Mouse (Mus musculus) heart, adult 8-10 months (tissue): ENCODE results near the gene Myocos. TPM values are rescaled to one million over a fixed set of nuclear protein-coding genes. Genes with fewer than 3 reads are reported as not detected.
"Not testable (repeated sequence)": the region's sequence is repeated elsewhere in the genome, so short reads cannot be mapped to it uniquely, and the experiment has no call there.

Experiments
- DNase-seq: peaks from one replicate; pipeline ENCODE4 v3.0.0; 2022; ENCODE audit warnings: low spot score
- total RNA-seq, 4 experiments: library from RNA; stranded (reverse); gene quantifications; 2 replicates each; pipeline ENCODE4 v1.2.4; 2022

Gene Myocos
- not detected for total RNA-seq

DNA sequence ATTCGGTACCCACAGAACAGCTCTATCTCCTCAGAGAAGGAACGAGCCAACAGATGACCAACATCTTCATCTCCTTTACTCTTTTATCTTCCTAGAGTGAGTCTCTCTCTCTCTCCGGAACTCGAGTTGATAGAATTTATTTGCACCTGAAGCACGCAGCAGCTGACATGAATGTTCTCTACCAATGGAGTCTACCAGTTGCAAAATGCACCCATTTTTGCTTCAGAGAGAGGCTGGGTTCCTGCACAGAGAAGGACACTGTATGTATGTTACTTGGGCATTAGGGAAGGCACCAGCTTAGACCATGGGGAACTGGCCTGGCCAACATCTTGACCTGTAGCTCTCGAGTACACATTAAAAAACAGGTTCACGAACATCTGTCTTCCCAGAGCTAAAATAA lies at the start of gene Myocos:
Gene Myocos (minus strand): TSS at position 101 of the 400 bp plus-strand sequence.
- DNase-seq = no peak

GRCm38 (mm10) chr1:162700389-162701066 lies 42.5 kb upstream of the Myocos start:
- DNase-seq = no peak

GRCm38 (mm10) chr1:162697866-162698265 lies 39.8 kb upstream of the Myocos start:
- no peak for DNase-seq

GRCm38 (mm10) chr1:162693721-162694120 lies 35.7 kb upstream of the Myocos start:
- no peak for DNase-seq

DNA sequence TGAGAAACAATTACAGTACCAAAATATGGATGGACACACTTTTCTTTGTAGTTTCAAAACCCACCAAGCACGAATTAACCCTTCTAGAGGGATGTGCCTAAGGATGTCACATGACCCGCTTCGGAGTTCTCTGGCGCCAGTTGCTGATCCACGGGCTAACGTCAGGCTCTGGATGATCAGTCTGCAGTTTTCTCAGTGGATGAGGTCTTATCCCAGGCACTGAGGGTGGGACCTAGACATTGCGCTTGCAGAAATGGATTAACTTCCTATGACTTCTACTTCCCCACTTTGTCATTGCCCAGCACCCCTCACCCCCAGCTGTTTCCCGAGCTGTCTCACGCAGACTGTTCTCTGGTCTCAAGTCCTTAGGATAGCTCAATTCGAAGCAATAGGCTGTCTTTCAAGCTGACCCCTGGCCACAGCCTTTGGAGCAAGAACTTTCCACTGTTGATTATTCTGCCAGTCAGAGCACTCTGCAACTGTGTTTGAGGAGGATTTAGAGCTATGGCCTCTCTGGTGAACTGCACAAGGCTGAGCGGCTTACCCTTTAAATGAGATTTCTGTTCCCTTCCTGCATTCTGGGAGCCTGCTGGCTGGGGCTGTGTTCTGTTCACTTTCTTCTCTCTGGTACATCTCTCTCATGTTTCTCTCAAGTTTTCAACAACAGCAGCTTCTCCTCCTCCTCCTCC lies 7.6 kb upstream of the Myocos start:
- DNase-seq = no peak

GRCm38 (mm10) chr1:162664826-162665475 lies 6.9 kb upstream of the Myocos start:
- peak; percentile 81 for DNase-seq

DNA sequence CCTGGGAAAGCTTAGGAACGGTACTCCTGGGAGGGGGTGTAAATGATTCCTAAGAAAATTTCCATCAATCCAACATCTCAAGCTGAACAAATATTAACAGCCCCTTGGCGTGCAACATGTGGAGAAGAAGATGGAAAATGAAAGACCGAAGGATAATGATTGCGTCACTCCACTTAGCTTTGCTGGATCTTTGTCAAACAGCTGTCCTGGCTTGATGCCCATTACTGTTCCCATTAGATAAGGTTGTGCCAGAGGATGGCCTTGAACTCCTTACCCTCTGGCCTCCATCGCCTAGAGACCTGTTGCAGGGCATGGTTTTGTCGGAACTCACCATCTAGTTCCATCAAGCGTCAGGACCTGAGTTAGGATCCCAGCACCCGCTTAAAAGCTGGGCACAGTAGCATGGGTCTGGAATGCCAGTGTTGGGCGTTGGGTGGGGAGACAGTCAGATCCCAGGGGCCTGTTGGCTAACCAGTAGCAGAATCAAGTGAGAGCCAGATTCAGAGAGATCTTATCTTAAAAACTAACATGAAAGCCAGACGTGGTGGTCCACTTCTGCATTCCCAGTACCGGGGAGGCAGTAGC lies 2.3 kb upstream of the Myocos start:
- DNase-seq = peak; percentile 39

GRCm38 (mm10) chr1:162648416-162648815 lies 9.6 kb downstream of the Myocos start:
- DNase-seq = no peak

- no peak for DNase-seq
Measured at GRCm38 (mm10) chr1:162646083-162646686, 11.8 kb downstream of the Myocos start.

GRCm38 (mm10) chr1:162643752-162644151 lies 14.3 kb downstream of the Myocos start:
- DNase-seq = peak; percentile 91

DNA sequence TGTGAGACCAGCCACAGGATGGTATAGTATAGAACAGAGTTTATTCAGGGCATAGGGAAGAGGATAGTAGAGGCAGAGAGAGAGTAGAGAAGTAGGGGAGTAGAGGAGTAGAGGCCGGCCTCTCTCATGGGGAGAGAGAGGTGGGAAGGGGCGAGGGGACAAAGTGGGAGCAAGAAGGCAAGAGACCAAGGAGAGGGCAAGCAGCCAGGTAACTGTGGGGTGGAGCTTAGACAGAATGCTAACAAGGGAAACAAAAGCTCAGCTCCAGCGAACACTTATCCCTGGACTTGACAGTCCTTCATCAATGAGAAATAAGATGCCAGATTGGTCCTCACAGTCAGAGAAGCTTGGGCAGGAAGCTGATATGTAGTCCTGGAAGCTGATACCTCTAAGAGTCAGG lies 15.4 kb downstream of the Myocos start:
- no peak for DNase-seq

- DNase-seq = no peak
Measured at GRCm38 (mm10) chr1:162639861-162640260, 18.2 kb downstream of the Myocos start.

DNA sequence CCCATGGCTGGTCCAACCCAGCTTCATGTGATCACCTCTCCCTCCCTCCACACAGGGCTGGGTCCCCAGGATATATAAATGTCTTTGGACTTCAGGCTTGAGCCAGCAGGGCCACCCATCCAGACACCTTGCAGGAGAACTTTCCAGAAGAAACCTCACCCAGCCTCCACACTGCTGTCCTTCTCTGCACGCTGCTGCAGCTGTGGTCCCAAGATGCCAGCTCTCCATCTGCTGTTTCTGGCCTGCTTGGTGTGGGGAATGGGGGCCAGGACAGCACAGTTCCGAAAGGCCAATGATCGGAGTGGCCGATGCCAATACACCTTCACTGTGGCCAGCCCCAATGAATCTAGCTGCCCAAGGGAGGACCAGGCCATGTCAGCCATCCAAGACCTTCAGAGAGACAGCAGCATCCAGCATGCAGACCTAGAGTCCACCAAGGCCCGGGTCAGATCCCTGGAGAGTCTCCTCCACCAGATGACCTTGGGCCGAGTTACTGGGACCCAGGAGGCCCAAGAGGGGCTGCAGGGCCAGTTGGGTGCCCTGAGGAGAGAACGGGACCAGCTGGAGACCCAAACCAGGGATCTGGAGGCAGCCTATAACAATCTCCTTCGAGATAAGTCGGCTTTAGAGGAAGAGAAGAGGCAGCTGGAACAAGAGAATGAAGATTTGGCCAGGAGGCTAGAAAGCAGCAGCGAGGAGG lies 18.8 kb downstream of the Myocos start, which contains the start of gene Myoc:
Gene Myoc (plus strand): TSS at position 105 of the 700 bp plus-strand sequence.
- peak; percentile 11 for DNase-seq

GRCm38 (mm10) chr1:162638535-162638934 lies 19.5 kb downstream of the Myocos start:
- DNase-seq = no peak

DNA sequence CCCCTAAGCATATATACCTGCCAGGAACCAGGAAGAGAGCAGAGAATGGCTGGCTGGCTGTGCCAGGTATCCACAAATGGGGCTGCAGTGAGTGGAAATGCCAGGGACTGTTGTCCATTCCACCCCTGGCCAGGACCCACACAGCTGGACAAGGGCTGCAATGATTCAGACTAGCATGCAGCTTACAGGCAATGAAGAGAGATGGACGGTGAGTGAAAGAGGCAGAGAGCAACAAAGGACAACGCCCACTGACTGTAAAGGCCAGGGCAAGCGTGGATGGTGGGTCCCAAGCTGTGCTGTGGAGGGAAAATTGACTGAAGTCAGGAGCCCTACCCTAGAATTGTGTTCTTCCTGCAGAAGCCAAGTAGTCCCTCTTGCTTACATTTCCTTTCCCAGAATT lies 21.5 kb downstream of the Myocos start:
- DNase-seq = no peak

- DNase-seq = peak; percentile 55
Measured at GRCm38 (mm10) chr1:162635291-162635931, 22.6 kb downstream of the Myocos start.

GRCm38 (mm10) chr1:162628326-162628725 lies 29.7 kb downstream of the Myocos start:
- DNase-seq = not testable (repeated sequence)

DNA sequence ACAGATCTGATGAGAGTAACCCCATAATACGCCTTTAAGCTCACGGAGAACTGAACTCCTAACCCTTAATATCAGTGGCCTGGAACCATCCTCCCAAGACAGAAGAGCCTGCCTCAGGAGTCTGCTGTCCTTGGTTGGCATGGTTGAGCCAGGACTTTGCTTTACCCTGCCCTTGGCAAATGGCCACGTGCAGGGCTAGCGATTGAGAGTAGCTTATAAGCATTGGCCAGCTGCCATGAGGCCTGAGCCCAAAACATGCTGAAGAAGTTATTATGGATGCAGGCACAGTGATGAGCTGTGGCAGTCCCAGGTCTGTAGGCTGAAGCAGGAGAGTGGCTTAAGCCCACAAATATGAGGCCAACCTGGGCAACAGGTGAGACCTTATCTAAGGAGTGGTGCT lies 30.2 kb downstream of the Myocos start:
- DNase-seq = not testable (repeated sequence)

GRCm38 (mm10) chr1:162625229-162625628 lies 32.8 kb downstream of the Myocos start:
- peak; percentile 13 for DNase-seq

- no peak for DNase-seq
Measured at GRCm38 (mm10) chr1:162623895-162624294, 34.1 kb downstream of the Myocos start.

GRCm38 (mm10) chr1:162620487-162620886 lies 37.5 kb downstream of the Myocos start:
- no peak for DNase-seq
